Mouse (Mus musculus) lung, postnatal 4 days (tissue): ENCODE measurements around the gene Rps19bp1.
A peak's percentile ranks its signal among the peaks of the same experiment; 100 is the strongest.

Source experiments
- DNase-seq, 2 experiments: peaks; one replicate each; pipeline ENCODE4 v3.0.0; 2021

The Rps19bp1 gene

GRCm38 (mm10) chr15:80263610-80264575, at the start of gene Rps19bp1:
Gene Rps19bp1, minus strand, starts transcription at chr15:80264315.
- DNase-seq, result peak; percentile 93 to 94

DNA sequence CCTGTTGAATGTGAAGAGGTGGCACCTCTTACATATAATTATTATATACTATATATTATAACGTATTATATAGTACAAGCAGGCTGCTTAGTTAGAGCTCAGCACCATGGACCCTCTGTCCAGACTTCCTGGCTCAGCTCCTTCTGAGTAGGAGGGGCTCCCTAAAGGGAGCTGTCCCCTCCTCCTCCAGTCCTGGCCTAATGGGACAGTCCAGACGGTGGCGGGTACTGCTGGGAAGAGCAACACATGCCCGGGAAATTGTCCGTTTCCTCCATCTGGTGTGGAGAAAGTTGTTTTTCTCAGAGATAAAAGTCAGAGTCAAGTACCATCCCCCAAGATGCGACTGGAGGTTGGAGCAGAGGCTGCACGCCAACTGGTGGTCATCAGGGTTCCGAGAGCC, 42.0 kb upstream of the Rps19bp1 start:
- no peak for DNase-seq

GRCm38 (mm10) chr15:80304188-80304587, 40.1 kb upstream of the Rps19bp1 start:
- no peak for DNase-seq

DNA sequence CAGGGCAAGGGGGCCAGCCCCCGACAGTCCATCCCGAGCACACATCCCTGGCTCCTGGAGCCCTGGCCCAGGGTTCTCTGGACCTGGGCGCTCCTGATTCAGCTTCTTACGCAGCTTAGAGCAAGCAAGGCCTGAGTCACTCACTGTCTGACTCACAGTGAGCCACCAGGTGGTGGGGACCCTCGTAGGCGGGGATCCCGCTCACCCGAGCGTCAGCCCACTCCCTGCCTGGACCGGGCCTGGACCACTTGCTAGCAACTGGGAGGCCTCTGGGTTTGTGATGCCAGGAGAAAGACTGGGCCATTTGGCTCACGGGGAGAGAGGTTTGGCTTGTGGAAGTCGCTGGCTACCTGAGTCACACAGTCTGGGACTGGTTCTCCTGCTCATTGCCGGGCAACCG, 39.7 kb upstream of the Rps19bp1 start:
- no peak for DNase-seq

DNA sequence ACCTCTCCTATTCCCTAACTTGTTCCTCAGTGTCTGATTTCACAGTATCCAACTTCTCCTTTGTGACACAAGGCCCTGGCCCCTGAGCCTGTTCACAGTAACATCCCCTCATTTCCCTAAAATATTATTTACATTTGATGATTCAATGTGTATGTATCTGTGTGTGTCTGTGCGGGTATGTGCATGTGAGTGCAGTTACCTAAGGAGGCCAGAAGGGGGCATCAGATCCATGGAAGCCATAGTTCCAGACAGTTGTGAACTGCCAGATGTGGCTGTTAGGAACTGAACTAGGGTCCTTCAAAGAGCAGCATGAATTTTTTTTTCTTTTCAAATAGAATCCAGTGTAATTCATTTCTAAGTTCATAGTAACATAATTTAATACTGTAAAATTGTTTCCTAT, 33.0 kb upstream of the Rps19bp1 start:
- no peak for DNase-seq

- DNase-seq, result peak; percentile 60 to 76
Observed at GRCm38 (mm10) chr15:80289436-80289835, 25.3 kb upstream of the Rps19bp1 start.

DNA sequence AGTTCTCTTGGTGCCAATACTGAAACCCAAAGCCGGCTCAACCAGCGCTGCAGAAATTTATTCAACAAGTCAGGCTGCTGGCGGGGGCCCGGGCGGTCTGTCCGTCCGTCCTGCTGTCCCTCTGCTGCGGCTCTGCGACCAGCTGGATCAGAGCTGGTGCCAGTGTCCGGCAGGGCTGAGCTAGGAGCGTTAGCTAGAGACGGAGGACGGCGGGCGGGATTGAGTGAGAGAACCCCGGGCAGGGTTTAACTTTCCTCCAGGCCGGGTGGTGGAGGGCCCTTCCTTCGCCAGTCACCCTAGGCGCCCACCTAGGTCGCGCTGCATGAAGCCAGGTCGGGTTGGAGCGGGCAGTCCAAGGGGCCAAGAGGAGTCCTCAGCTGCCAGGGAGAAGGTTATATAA, 23.9 kb upstream of the Rps19bp1 start:
- DNase-seq, result no peak

- no peak for DNase-seq
Observed at GRCm38 (mm10) chr15:80286851-80287415, 22.8 kb upstream of the Rps19bp1 start, which contains the start of gene Cacna1i. Gene Cacna1i, plus strand, starts transcription at chr15:80287238.

DNA sequence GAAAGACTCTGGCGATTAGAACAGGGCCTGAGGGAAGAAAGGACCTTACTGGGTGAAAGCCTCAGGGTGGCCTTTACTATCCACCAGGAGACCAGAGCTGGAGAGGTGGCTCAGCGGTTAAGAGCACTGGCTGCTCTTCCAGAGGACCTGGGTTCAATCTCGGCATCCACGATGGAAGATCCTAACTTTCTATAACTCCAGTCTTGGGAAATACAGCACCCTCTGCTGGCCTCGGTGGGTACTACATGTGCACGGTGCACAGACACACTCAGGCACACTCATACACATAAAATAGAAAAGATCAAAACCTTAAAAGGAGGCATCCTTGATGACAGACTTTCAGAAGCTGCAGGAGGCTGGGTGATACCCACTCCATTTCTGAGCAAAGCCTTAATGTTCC, 16.5 kb upstream of the Rps19bp1 start:
- DNase-seq, result no peak

- no peak for DNase-seq
Observed at GRCm38 (mm10) chr15:80279053-80279452, 14.9 kb upstream of the Rps19bp1 start.

DNA sequence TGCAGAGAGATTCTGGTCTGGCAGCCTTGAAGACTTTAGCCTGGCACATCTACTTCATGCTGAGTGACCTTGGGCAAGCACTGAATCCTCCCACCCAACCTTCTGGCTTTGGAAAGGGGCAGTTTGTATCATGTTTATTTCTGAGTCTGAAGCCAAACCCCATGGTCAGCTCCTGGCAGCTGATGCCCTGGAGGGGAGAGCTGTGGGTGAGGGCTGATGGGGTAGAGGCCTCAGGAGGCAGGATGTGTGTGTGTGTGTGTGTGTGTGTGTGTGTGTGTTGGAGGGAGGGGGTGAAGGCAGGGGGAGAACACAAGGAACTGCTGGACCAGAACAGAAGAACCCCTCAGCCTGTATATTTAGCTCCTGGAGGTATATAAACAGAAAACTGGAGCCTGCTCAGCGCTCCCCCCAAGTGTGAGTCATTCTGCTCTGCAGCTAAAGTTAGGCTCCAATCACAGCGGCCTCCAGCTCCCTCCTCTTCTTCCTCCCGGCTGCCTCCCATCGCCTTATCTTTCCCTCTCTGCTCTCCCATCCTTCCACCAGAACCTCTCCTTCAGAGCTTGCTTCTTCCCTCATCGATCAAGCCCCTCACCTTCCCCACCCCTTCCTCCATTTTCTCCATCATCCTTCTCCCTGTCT, 14.1 kb upstream of the Rps19bp1 start:
- no peak for DNase-seq

DNA sequence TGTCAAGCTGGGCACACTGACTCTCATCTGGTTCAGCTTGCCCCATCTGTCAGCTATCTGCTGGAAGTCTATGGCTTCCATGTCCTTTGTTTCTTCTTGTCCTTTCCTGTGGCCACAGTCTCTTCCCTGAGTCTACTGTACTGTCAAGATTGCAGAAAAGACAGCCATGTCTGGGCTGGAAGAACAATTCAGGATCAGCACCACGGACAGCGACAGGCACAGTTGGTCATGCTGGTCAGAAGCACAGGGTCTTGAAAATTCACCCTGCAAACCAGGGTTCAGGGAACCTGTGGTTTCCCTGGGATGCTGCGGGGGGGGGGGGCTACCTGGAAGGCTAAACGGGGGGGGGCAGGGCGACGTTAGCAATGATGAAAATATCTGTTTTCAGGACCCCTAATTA, 13.5 kb upstream of the Rps19bp1 start:
- peak; percentile 58 to 71 for DNase-seq

- no peak for DNase-seq
Observed at GRCm38 (mm10) chr15:80277107-80277506, 13.0 kb upstream of the Rps19bp1 start.

DNA sequence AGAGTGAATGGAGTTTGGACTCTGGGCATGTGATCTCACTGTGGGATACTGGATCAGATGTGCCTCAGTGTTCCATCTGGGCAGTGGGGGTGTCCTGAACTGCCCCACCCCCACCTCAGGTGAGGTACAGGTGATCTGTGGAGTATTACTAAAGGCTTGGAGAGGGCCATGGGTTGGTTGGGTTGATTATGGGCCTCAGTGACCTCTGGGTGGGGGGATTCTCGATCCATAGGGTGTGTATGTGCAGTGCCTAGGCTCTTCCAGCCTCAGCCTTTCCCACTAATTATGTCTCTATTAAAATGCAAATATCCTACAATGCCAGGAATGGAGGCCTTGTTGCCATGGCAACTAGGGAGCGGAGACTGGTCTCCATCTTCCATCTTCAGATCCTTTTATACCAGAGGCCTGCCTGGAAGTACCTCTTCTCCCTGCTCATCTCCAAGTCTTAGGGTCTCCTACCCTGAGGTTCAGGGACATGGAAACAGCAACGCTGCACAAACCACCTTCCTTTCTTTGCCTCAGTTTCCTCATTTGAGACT, 7.8 kb upstream of the Rps19bp1 start:
- no peak for DNase-seq

- peak; percentile 64 to 80 for DNase-seq
Observed at GRCm38 (mm10) chr15:80266281-80266680, 2.2 kb upstream of the Rps19bp1 start.

DNA sequence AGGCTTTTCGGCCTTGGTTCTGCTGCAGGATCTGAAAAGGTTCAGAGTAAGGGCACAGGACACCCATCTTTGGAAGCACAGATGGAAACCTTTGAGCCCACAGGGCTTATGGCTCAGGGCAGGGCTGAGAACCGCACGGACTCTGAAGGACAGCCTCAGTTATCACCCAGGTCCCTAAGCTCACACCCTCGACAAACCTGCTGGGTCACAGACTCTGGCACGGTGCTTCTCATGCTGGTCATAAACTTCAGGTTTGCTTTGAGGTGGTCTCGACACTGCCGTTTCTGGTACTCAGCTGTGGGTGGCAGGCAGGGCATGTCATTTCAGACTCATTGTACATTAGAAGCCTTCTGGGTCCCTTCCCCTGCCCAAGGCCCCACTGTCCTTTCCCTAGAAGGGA, 3.0 kb downstream of the Rps19bp1 start:
- no peak for DNase-seq

DNA sequence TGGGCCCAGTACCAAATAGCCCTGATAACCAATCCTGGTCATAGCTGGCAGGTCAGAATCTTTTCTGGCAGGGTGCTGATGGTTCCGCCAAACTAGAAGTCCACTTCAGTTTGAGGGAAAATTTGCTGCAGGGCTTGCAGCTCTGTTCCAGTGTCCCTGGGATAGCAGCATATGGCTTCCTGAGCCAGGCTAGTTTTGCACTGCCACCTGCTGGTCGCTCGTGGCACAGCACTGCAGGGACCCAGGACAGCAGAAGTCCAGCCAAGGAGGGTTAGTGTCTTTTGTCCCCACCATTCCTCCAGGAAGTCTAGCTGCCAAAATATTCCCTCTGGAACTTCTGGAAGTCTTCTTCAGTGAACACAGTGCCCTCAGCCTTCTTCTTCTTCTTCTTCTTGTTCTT, 3.4 kb downstream of the Rps19bp1 start:
- peak; percentile 83 to 89 for DNase-seq

GRCm38 (mm10) chr15:80259406-80260045, 4.6 kb downstream of the Rps19bp1 start:
- no peak for DNase-seq

DNA sequence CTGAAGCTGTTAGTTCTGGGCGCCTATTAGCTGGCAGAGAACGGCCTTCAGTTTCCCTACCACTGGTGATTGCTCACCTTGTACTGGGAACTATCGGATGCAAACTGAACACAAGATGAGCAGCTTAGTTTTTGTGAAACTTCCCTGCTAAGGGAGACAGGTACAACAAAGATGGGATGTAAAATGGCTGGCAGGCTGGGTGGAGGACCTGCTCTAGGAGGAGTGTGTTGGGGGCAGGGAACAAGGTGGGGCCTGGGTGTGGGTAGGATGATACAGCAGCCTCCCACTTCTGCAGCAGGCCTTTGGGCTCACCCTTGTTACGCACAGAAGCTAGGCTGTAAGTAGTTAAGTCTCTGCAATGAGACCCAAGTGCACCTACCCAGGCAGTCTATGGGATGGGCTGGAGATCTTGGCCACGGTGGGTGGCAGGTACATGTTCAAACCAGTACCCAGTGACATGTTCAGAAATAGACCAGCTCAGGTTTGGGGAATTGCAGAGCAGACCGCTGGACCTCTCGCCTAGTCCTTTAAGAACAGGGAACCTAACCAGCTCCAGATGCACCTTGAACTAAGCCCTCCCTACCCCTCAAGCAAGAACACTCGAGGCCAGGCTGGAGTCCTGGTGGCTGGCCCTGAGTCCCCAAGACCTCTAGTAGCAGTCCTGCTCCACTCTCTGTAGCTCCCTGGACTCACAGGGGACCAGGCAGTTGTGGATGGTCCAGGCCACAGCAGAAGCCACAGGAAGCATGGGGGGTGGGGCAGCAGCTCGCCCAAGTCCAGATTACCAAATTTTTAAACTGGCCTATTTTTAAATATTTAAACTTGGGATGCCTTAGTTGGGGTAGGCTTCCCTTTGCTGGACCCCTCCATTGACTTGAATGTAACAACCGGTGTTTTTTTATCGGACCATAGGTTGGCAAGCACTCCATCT, 5.6 kb downstream of the Rps19bp1 start:
- DNase-seq, result no peak

- DNase-seq, result no peak
Observed at GRCm38 (mm10) chr15:80257602-80258239, 6.4 kb downstream of the Rps19bp1 start.
